In the genomic region with DNA sequence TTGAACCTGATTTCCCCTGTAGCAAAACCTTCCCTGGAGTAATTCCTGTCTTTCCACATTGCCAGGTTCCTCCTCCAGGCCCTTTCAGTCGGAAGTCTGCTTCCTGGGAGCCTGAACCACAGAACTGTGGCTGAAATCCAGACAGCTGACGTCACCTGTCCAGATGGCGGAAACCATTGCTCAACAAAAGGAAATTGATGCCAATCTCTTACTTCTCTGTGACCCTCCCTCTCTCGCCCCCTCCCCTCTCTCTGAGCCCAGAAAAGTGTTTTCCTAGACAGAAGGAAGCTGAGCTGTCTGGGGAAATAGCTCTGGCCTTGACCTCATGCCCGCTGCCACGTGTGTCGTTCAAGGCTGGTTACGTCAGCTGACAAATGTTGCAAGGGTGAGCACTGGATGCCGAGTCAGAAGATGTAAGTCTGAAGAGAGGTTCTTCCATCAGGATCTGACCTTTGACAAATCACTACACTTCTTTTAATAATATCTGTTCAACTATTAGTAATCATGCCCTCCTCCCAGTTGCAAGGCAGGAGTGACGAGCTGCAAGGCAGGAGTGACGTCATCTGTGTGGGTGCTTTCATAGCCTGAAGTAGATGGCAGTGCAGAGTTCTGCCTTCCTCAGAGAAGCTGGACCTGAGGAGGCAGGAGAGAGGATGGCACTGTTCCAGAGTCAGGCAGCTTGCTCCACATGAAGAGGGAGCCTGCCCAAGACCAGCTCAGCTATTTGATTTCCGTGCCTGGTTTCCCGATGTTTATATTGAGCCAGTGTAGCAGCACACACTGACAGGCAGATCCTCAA, we compare ENCODE assay signal across 8 mouse cellular contexts. TPM values are rescaled to one million over a fixed set of nuclear protein-coding genes. Genes with fewer than 3 reads are reported as not detected.
DNase-seq lines count a peak whose midpoint lies in the region; ATAC-seq and TF ChIP-seq lines count a peak whose summit lies in the region.

No protein-coding gene starts in this region.

- H3K9me3 ChIP-seq in lung, embryonic 16.5 days (ENCODE audit: control insufficient read depth, low read length), result no peaks in the 10 kb centered on the region

- H3K4me2 ChIP-seq in lung, embryonic 16.5 days (ENCODE audit: low read depth, low read length), result peak overlapping the region; percentile 25

- H3K4me1 ChIP-seq in cerebellum, adult 2 months (ENCODE audit: control insufficient read depth, insufficient read depth, low read length), result peaks cover 15% of the 10 kb centered on the region
- peaks cover 28% of the 10 kb centered on the region for H3K4me1 ChIP-seq in lung, embryonic 16.5 days (replicated peaks; ENCODE audit: control insufficient read depth, insufficient read depth, low read length)

- CTCF ChIA-PET in Patski (lab: Charles Lee), result interaction anchor here (1.3 to 2.9 kb wide), 4 partner anchors 30 to 45 kb away, joined by 3 to 13 read pairs (median 4); a partner anchor contains a TSS

- H3K36me3 ChIP-seq in lung, embryonic 16.5 days (ENCODE audit: control insufficient read depth, insufficient read depth, low read length), result no peaks in the 10 kb centered on the region

- TF ChIP-seq CTCF in Patski (IDR thresholded peaks at IDR 0.05), result no peak
- 0 out of 2 replicates have a peak, but pooled peaks have one; percentile 0 for TF ChIP-seq CTCF in cerebellum, adult 2 months (IDR thresholded peaks at IDR 0.05; ENCODE audit: borderline replicate concordance, insufficient read depth, low read depth, low read length)

- in situ Hi-C loops in Patski (cut with MboI; ENCODE audit: low pct_unique_long_range_greater_than_20kb), result loop anchor here (5.0 kb wide), 1 partner anchor 35 kb away; no protein-coding TSS in a partner anchor

- peak; percentile 95 for DNase-seq in Patski (ENCODE audit: low read depth, low spot score)
- peak; percentile 90 to 94 for DNase-seq in cerebellum, adult 2 months
- DNase-seq in frontal cortex, postnatal 10 days (ENCODE audit: low spot score in 2 of 2), result peak; percentile 58 to 63
- DNase-seq in heart, postnatal 4 days, result peak; percentile 88
- peak; percentile 72 to 82 for DNase-seq in layer of hippocampus, adult 8-10 months (ENCODE audit: low spot score in 2 of 2)
- peak; percentile 68 for DNase-seq in right cerebral cortex, postnatal 25 days
- no peak for DNase-seq in T-cell, adult 2 months (ENCODE audit: low spot score)

- peak overlapping the region; percentile 17; the same call in 1 of the 2 replicates for H3K9ac ChIP-seq in lung, embryonic 16.5 days (ENCODE audit: low read length)

- ATAC-seq in Patski, result peak; percentile 71
- ATAC-seq in lung, embryonic 16.5 days (ENCODE audit: low read depth), result peak; percentile 72

- no peak; the same call in 1 of the 2 replicates for TF ChIP-seq POLR2A in cerebellum, adult 2 months (IDR thresholded peaks at IDR 0.05; ENCODE audit: borderline replicate concordance, insufficient read depth, low read length)

- no peaks in the 10 kb centered on the region for H3K27me3 ChIP-seq in Patski
- H3K27me3 ChIP-seq in cerebellum, adult 2 months (ENCODE audit: control insufficient read depth, insufficient read depth, low read length), result no peaks in the 10 kb centered on the region
- H3K27me3 ChIP-seq in lung, embryonic 16.5 days (ENCODE audit: control insufficient read depth, insufficient read depth, low read depth, low read length), result no peaks in the 10 kb centered on the region

- peak overlapping the region; percentile 9 for H3K4me3 ChIP-seq in cerebellum, adult 2 months (replicated peaks; ENCODE audit: insufficient read depth, low read depth, low read length)
- H3K4me3 ChIP-seq in lung, embryonic 16.5 days (ENCODE audit: low read length), result no peak overlapping the region

- WGBS in cerebellum, adult 2 months, result 9% methylated on average over 13 of the region's 13 CpGs
- WGBS in lung, embryonic 16.5 days, result 9% methylated on average over 13 of the region's 13 CpGs

- POLR2A ChIA-PET in Patski (lab: Charles Lee), result interaction anchor here (1.2 to 2.2 kb wide), 3 partner anchors 9 to 45 kb away, joined by 3 to 11 read pairs (median 3); a partner anchor contains a TSS

- peak overlapping the region; percentile 76 for H3K27ac ChIP-seq in cerebellum, adult 2 months (ENCODE audit: insufficient read depth, low read length)
- peak overlapping the region; percentile 82 for H3K27ac ChIP-seq in lung, embryonic 16.5 days (ENCODE audit: low read length)

RNA-seq across cellular contexts. Expression of a gene that starts 44.5 kb away (rescaled TPM):
- 149 TPM for polyA plus RNA-seq in Patski (2021)
- polyA plus RNA-seq in cerebellum, adult 2 months (2012; rRNA removed), result 22.6 and 25.2 TPM in 2 replicates
- 10 to 100 TPM; 39.7 to 42.5 TPM for total RNA-seq in heart, postnatal 4 days (2021)
- total RNA-seq in layer of hippocampus, adult 8-10 months (2022), result 10 to 100 TPM in 1 of 4 experiments, 1 to 10 TPM in 3; 4.9 to 11.0 (median 7.3) TPM
- 21.9 and 31.7 TPM in 2 replicates for polyA plus RNA-seq in lung, embryonic 16.5 days (2015; fragmentation: Nextera tagmentation; extraction: Ambion mirVana)

RNA-seq across cellular contexts. Expression of a gene that starts 46.0 kb away (rescaled TPM):
- 308 TPM for polyA plus RNA-seq in Patski (2021)
- polyA plus RNA-seq in cerebellum, adult 2 months (2012; rRNA removed), result 129 and 140 TPM in 2 replicates
- total RNA-seq in heart, postnatal 4 days (2021), result 100 to 1,000 TPM in 1 of 2 experiments, 10 to 100 TPM in 1; 97.8 to 105 TPM
- total RNA-seq in layer of hippocampus, adult 8-10 months (2022), result 100 to 1,000 TPM; 124 to 142 (median 137) TPM
- polyA plus RNA-seq in lung, embryonic 16.5 days (2015; fragmentation: Nextera tagmentation; extraction: Ambion mirVana), result 57.8 and 65.1 TPM in 2 replicates
